Mouse (Mus musculus) thymus, postnatal 25 days (tissue): Measurements from ENCODE around the gene Hist1h2ai.

Experiments
- DNase-seq: peaks from one replicate; pipeline ENCODE4 v3.0.0; 2022

Hist1h2ai gene

GRCm38 (mm10) chr13:21729544-21729943 is 13.3 kb downstream of the Hist1h2ai start:
- no peak for DNase-seq

- DNase-seq: peak; percentile 46
These were observed 17.2 kb downstream of the Hist1h2ai start for GRCm38 (mm10) chr13:21733466-21733865.

GRCm38 (mm10) chr13:21734010-21734905 is 18.0 kb downstream of the Hist1h2ai start:
- DNase-seq: peak; percentile 82

- peak; percentile 88 for DNase-seq
These were observed 18.9 kb downstream of the Hist1h2ai start, which contains the start of gene Hist1h4j for GRCm38 (mm10) chr13:21734906-21735767. Gene Hist1h4j, plus strand, starts transcription at chr13:21735064.

GRCm38 (mm10) chr13:21745006-21745405 is 28.8 kb downstream of the Hist1h2ai start:
- DNase-seq: no peak

GRCm38 (mm10) chr13:21749387-21750158 is 33.4 kb downstream of the Hist1h2ai start:
- DNase-seq: no peak

- DNase-seq: peak; percentile 98
These were observed 34.2 kb downstream of the Hist1h2ai start, which contains the start of gene Hist1h4k for GRCm38 (mm10) chr13:21750159-21751017. Gene Hist1h4k, minus strand, starts transcription at chr13:21750505.

GRCm38 (mm10) chr13:21751417-21751816 is 35.2 kb downstream of the Hist1h2ai start:
- DNase-seq: no peak

GRCm38 (mm10) chr13:21751827-21752226 is 35.6 kb downstream of the Hist1h2ai start:
- DNase-seq: no peak

GRCm38 (mm10) chr13:21752356-21752755 is 36.1 kb downstream of the Hist1h2ai start:
- peak; percentile 16 for DNase-seq

GRCm38 (mm10) chr13:21753051-21753523 is 36.9 kb downstream of the Hist1h2ai start:
- DNase-seq: no peak

GRCm38 (mm10) chr13:21753524-21754285 is 37.5 kb downstream of the Hist1h2ai start, which contains the start of the genes Hist1h2ak and Hist1h2bn:
Gene Hist1h2ak, minus strand, starts transcription at chr13:21753827.
Gene Hist1h2bn, plus strand, starts transcription at chr13:21754123.
- peak; percentile 79 for DNase-seq

GRCm38 (mm10) chr13:21754294-21755001 is 38.2 kb downstream of the Hist1h2ai start:
- peak; percentile 34 for DNase-seq

- no peak for DNase-seq
These were observed 39.5 kb downstream of the Hist1h2ai start for GRCm38 (mm10) chr13:21755707-21756106.
